Mouse (Mus musculus) cerebral cortex, adult 2 months (tissue): ENCODE data around the gene Evc2.

Source experiments
- WGBS: fragments of 180-500 bp; shearing (Covaris S2); methylation state at CpG from one replicate; pipeline ENCODE4 v1.1.7; 2018; 5-methylcytosine and 5-hydroxymethylcytosine counted together

Evc2 gene

DNA sequence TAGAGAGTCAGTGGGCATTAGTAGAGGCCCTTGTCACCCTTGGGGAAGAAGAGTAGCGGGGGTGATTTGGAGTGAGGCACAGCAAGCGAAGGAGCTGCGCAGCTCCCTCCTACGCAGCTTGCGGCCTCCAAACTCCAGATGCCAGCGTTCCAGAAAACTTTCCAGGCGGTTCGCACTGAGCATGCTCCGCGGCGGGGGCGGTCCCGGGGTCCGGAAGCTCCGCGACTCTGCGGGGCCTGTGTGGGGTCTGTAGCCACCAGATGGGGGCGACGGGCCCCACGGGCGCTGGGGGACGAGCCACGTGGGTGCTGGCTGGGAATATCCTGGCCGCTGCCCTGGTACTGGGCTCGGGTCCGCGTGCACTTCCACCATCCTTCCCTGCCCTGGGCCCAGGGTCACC, at the start of gene Evc2:
Evc2 (plus strand) TSS at position 212 of the 400 bp plus-strand sequence.
- WGBS = under 1% methylated on average over 26 of the region's 27 CpGs

DNA sequence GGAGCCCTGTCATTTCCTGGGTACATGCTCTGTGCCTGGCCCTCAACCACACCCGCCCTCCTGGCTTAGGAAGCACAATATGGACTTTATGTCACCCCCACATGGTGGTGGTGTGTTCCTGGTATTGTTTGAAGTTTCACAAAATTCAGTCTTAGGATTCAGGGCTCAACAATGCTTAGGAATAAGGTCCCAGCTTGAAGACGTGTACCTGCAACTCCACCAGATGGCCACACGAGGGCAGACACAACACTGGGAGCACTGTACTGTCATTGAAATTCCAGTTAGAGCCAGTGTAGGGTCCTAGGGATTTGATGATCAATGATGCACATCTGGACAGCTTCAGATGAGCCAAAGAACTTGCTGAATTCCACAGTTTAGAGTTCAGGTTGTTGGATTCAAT, 49.1 kb upstream of the Evc2 start:
- 19% methylated on average over 3 of the region's 3 CpGs for WGBS

DNA sequence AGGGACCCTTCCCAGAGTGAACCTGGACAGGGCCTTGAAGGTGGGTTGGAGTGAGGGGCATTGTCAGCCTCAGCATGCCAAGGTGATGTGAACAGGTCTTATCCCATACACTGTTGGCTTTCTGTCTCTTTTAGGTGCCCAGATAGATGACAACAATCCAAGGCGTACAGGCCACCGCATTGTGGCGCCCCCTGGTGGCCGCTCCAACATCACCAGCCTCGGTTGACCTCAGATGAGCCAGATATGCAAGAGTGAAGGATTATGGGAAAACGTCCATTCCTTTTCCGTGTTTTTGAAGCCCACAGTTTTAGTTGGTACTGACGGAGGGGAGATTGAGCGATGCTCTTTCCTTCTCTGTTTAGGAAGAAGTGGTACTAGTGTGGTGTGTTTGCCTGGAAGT, 47.3 kb upstream of the Evc2 start:
- 56% methylated on average over 9 of the region's 9 CpGs for WGBS

DNA sequence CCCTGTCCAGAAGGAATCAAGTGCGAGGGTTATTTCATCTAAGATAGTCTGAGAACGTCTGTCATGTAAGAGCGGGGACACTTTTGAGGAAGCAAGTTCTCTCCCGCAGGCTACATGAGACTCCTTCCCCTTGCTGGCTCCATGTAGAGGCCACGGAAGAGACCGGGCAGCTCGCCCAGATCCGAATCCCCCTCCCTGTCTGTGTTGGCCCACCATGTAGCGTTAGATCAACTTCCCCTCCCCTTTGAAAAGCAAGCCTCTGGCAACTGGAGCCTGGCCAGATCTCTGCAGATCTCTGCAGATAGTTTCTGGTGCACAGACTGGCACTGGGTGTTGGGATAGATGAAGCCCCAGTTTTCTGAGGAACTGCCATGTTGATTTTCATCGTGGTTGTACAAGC, 41.6 kb upstream of the Evc2 start:
- WGBS = 28% methylated on average over 10 of the region's 10 CpGs

DNA sequence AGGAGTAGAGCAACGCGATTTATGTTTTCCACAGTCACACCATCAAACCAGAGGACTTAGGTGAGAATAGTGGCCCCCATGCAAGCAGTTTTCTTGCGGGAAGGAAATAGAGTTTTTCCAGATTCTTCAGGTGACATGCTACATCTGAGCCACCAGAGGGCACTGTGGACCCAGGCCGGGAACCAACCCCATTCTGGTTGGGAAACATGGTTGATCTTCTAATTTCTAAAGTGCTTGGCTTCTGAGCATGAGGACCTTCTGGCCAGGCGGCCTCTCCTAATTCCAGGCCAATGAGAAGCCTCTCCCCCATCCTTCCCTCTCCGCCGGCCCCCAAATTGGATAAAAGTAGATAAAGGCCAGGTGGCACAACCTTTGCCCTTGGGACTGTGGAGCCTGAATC, 39.9 kb upstream of the Evc2 start:
- 20% methylated on average over 7 of the region's 7 CpGs for WGBS

DNA sequence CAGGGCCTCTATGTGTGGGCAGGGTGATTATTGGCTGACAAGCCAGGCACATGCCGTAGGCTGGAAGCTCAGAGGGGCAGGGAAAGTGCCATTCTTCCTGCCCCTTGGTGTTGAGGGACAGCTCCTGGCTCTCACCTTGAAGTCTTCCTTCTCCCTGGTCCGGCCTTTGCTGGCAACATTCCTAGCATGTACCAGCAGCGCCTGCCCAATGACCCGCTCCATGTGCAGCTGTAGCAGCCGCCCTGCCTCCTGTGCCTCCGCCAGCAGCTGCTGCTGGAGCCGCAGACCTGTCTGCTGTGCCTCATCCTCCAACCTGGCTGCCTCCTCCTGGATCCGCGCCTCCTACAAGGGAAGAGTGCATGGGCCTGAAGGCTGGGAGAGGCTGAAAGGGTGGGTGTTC, 28.3 kb upstream of the Evc2 start:
- 87% methylated on average over 9 of the region's 9 CpGs for WGBS

DNA sequence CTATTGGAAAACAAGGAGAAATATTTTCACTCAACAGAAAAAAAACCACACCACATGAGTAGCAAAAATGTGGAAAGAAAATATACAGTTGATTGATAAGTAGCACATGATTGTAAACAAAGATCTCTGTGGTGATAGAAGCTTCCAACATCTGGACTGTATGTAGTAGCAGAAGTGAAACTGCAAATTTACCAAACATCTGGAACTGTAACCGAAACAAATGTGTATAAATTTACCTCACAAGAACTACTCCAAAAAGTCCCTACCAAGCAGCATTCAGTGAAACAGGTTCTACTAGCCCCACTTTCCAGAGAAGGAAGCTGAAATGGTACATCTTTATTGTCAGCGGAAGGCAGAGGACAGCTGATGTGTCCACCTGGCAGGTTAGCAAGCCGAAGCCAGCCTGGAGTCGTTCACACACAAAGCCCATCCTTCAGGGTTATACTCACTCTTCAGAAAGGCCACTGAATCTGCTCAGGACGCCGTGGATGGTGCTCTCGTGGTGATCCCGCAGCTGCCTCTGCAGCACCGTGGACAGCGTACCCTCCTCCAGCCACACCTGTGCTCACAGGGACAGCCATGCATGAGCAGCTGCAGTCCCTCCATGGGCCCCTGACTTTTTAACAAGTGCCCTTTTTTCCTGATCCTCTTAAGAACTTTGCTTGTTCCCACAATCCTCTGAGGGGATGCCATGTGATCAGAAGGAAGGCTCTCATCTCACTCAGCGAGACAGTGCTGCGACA, 25.1 kb upstream of the Evc2 start:
- WGBS = 95% methylated on average over 12 of the region's 12 CpGs

DNA sequence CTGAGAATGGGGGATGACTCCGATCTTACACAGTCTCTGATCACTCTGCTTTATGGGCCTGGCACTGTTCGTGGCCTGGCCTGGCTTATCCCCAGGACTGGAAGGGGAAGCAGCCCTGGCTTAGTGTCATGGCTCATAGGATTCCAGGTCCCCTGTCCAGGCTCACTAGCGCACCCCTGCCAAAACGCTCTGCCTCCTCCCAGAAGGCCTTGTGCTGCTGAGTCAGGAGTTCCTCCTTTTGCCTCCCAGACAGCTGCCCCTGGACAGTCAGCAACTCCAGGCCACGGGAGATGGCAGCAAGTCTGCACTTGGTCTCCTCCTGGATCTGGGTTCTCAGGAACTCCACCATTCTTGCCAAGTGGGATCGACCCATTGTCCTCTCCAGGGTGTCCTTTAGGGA, 19.6 kb upstream of the Evc2 start:
- WGBS = 93% methylated on average over 6 of the region's 6 CpGs

DNA sequence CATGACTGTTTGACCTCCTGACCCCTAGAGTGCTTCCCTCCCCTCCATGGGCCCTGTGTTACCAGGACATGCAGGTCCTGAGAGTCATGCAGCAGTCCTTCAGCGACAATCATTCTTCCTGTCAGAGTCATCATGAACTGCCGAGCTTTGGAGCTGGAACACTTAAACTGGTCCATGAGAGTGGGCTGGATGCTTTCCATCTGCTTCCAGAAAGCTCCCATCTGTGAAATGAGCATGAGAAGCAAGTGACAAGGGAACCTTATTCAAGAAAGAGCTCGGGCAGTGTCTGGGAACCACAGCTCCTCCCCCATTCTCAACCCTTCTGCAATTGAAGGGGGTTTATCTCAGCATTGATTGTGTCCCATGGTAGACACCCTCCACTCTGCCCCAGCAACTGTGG, 18.1 kb upstream of the Evc2 start:
- 33% methylated on average over 3 of the region's 3 CpGs for WGBS

DNA sequence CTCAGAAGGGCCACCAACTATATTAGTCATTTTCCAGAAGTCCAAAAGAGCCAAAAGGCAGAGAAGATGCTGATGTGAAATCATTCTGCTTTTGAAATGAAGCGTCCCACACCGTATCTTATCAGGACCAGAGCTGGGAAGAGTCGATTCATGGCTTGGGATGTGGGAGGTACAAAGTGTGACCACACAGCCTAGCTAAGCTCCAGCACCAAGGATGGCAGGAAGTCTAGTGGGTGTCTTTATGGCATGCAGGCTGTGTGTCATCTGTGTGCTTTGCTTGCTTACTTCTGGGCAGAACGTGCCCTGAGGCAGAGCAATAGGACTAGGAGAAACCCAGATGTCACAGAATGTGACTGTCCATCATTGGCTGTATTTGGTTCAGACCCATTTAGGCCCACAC, 17.5 kb upstream of the Evc2 start:
- 65% methylated on average over 4 of the region's 4 CpGs for WGBS

DNA sequence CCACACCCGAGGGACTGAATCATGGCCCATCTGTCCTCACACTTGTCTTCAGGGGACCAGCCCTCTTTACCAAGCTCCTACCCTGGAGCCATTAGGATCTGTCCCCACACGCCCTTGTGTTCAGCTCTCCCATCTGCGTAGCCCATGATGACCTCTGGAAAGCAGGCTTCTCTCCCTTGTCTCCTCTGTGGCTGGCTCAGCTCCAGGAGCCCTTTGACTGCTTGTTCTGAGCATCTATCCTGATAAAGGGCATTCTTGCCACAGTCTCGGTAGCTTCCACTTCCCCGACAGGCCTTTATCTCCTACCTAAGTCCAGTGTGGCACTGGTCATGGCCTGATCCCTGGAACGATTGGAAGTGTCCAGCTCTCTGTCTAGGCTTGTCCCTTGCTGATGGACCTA, 11.6 kb upstream of the Evc2 start:
- WGBS = 89% methylated on average over 6 of the region's 6 CpGs

DNA sequence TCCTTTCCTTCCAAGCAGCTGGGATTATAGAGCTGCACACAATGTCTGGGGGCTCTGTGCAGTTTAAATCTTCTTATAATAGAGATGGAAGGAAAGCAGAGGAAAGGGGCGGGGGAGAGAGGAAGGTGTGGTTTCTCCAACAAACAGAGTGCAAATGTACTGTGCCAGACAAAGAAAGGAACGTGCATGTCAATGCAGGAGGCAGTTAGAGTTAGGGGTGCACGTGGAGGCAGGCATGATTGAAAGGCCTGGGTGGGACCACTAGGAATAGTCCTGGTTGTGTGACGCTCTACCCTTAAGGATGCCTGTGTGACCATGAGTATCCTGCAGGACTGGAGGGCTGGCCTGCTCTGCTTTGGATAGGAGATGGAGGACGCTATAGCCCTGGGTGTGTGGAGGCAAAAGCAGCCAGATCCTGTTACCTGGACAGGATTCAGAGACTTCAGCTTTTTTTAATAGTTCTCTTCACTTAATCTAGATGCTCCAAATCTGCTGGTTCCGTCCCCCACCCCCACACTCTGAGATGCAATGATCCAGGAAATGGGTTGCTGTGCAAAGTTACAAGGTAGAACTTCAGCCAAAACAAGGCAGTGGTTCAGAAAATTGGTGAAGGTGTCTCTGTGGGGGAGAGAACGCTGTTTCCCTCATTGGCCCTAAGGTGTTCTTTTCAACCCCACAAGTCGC, 7.7 kb upstream of the Evc2 start:
- 84% methylated on average over 8 of the region's 8 CpGs for WGBS

DNA sequence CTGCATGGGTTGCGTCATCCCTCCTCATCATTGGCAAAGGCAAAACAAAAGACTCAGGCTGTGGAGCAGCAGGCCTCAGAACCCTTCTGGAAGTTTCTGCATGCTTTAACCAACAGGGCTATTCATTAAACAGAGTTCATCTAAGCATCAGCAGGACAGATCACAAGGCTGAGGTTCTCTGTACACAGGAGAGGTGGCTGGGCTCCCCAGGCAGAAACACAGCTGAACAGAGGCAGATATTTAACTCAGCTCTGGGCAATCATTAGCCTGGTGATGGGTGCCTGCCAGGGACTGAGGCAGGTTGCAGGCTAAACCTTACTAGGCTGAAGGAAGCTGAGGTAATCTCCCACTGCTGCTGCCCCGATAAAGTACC, 7.2 kb upstream of the Evc2 start:
- 97% methylated on average over 2 of the region's 2 CpGs for WGBS

DNA sequence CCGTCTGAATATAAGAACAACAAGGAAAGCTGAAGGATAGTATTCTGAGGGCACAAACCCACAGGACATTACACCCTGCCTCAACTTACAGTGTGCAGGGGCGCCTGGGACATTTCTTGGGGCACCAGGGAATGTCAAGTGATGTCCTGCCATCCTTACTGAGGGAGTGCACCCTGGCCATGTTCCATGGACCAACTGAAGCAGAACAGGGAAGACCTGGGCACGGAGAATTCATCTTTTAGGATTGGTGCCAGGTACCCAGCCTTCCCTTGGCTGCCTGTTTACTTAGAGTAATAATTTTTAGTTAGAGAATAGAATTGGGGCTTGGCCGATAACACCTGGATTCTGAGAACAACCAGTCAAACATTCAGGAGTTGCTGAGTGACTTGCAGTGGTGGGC, 6.2 kb upstream of the Evc2 start:
- 84% methylated on average over 4 of the region's 4 CpGs for WGBS

DNA sequence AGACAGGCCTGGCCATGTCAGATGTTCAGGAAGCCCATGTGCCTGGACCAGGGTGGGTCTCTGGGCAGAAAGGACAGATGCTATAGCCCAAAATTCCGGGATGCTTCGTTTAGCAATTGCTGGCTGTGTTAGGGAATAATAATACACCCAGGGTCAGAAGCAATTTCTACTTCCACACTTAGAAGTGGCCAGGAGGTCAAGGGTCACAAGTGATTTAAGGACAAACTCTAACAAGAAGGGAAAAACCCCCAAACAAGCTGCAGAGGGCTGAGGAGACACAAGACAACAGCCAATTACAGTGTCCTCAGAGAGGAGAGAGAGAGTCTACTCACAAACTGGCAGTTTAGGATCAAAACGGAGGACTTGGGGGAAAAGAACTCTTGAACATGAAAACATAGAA, 3.2 kb upstream of the Evc2 start:
- WGBS = 75% methylated on average over 3 of the region's 3 CpGs

DNA sequence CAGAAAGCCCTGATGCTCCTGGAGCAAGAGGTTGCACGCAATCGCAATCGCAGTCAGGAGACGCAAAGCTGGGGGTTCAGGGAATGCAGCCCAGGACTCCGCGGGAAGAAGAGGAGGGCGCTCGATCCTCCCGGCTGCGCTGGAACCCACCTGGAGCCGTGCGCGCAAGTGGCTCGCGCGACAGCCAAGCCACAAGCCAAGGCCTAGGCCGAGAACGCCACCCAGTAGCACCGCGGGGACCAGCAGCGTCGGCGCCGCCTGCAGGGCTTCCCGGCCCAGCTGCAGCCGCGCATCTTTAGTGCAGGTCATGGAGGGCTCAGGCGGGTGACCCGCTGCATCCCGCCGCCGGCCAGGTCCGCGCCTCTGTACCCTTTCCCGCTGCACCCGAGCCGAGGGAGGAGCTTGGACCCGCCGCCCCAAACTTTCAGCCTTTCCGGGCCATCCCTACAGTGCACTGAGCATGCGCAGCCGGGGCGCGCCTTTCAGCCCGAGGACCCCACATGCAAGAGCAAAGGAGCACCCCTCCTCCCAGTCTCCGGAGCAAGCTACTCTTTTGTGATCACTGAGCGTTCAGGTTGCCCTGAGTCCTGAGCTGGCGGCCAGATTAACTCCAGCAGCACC, 1.7 kb upstream of the Evc2 start, which contains the start of gene Evc:
Evc (minus strand) TSS at position 410 of the 621 bp plus-strand sequence.
- WGBS = 1% methylated on average over 48 of the region's 48 CpGs

DNA sequence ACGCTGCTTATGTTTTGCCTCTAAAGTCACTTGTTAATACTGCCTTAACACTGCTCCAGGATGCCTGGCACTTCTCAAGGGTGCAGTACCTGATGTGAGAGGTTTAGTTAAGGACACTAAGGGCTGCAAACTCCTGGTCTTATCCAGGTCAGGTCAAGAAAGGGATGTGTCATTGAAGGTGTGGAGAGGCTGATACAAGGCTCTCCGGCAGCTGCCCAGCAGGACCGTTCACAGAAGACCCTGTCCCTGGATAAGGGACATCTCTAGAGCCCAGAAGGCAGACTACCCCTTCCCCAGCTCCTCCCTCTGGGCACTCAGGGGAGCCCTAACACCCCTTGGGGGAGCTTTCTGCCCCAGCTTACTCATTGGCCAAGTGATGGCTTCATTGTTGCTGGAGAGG, 603 bp upstream of the Evc2 start:
- WGBS = 81% methylated on average over 3 of the region's 3 CpGs

DNA sequence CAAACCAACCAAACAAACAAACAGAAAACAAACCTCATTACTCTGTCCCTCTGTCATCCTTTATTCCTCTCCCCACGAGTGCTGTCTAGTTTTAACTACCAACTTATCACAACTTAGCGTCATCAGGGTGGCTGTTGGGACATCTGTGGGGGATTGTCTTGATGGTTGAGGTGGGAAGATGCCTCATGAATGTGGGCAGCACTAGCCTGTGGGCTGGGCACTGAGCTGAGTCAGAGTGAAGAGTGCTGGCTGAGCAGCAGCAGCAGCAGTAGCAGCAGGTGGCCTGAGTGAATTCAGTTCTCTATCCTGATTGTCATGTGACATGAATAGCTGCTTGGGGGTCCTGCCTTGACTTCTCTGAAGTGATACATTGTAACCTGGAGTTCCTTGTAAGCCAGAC, 5.7 kb downstream of the Evc2 start:
- 67% methylated on average over 2 of the region's 2 CpGs for WGBS

DNA sequence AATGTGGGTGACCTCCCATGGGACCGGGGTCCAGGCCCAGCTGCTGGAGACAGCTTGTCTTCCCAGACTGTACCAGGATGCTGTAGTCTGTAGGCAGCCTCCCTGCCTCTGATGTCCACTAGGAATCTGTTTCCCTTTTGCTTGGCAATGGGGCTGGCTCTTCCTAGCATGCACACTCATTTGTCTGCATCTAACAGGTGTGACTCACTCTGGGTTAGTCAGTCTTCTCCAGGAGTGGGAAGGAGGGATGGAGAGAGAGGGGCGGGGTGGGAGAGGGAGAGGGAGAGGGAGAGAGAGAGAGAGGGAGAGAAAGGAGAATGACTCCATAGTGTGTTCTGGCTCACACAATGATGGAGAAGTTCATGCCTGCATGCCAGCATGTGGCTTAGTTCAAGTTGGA, 13.5 kb downstream of the Evc2 start:
- 72% methylated on average over 2 of the region's 2 CpGs for WGBS

DNA sequence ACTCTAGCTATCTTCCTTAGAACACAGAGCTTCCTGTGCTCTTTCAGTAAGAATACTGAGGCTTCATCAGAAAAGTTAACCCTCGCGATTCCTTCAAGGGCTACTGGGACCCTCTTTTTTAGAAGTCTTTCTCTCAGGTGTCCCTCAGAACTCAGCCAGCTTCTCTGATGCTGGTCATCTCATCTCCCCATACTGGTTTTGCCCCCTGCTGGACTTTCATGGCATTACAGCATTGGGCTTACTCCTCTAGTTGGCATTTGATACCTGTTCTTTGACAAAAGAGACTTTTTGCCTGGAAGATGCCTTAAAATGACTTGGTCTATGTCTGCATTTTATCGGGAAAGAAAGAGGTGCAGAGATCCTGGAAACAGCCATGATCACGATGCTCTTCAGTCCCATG, 16.1 kb downstream of the Evc2 start:
- WGBS = 90% methylated on average over 4 of the region's 4 CpGs

DNA sequence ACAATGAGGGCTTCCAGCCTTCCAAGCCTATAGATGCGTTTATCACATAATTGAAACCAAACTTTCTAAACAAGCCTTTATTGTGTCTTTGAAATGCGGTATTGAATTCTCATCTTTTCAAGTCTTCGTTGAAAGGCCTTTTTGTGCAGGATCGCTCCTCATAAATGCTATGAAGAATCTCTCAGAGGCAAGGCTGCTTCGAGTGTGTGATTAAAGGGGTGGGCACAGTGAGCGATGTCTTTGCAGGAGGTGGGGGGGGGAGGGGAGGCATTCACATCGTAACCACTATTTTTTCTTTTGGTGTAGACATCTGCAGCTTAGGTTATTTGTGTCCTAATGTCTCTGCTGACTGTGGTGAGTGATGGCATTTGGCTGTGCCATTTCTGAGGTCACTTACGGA, 17.7 kb downstream of the Evc2 start:
- WGBS = 69% methylated on average over 8 of the region's 8 CpGs

DNA sequence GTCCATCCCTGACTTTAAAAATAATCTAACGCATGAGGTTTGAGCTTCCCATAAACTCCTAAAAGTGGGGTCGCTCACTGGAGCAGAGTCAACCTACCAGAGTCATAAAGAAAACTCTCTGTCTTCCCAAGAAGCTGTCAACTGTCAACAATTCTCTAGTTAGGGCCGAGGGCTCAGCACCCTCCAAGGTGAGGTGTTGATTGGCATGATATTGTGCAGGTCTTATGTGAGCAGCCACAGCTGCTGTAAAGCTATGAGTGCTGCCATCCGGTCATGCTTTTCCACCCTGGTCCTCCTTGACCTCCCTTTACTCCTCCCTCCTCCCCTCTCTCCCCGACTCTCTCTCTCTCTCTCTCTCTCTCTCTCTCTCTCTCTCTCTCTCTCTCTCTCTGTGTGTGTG, 24.3 kb downstream of the Evc2 start:
- WGBS = 91% methylated on average over 4 of the region's 5 CpGs

DNA sequence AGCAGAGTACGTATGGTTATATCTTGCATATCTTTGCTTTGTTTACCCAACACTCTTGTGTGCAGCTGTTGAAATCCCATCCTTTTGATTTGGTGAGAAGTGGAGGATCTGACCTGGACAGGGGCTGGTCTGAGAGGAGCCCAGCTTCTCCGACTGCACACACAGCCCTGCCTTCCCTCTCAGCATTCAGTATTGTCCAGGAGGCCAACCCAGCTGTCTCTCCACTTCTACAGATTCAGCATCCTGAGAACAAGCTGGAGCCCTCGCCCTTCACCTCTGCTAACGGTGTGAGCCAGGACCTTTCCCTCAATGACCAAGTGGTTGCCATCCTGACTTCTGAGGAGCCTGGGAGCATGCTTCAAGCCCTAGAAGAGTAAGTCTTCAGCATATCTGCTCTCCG, 25.0 kb downstream of the Evc2 start:
- 92% methylated on average over 5 of the region's 5 CpGs for WGBS
